Mouse (Mus musculus) cerebellum, postnatal 36 days (tissue): ENCODE measurements at regions not wholly inside any gene's neighbourhood (a gene's known extent, or its start where the extent isn't known, plus 50 kb on each side); places are given as distances from the start of the nearest gene placed in this dataset.
A peak's percentile ranks its signal among the peaks of the same experiment; 100 is the strongest.

Source experiments
- DNase-seq, 2 experiments: peaks; one replicate each; pipeline ENCODE4 v3.0.0; 2021 to 2022; ENCODE audit warnings: mixed read lengths in 2 of 2

DNA sequence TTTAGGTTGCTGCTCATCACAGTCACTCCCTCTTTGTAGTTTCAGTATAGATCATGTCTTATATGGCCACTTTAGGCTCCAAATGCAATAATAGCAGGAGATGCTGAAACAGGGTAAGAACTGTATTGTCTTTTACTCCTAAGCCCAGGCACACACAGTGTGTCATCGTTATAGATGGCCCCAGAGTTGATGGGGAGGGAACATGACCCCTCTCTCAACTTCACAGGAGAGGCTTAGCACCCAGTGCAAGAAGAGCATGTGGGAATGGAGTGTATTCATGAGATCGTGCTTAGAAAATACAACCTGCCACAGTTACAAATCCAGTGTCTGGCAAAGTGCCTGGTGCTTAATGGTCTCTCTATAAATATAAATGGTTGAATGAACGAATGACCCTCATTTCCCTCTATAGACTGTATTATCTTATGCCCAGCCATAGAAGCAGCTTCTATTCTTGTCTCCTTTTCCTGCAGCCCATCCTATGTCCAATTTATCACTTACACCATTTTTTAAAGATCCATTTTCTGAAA, 363.0 kb downstream of the Sorl1 start:
- no peak for DNase-seq

DNA sequence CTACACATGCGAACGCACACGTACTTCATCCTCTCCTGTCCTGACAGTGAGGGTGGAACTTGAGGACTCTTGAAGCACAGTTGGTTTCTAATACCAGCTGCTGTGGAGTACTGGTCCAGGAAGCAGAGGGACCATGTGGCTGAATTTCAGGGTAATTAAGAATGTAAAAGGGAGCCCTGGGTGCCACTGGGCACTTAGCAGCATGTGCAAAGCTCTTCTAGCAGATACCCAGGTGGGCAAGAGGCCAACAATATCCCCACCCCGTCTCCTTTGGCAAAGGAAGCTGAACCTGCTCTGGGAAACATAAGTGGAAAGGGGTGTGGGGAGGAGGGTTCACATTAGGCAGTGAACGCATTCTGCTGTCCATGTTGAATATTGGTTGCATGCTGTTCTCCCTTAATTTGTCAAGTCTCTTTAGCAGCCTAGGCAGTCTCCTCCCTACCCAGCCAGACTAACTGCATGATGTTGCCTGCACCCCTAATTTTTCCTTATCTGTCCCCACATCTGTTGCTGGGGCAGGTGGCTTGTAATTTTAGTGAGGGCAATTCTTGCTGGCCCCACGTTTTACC, 369.6 kb downstream of the Sorl1 start:
- DNase-seq, result no peak

DNA sequence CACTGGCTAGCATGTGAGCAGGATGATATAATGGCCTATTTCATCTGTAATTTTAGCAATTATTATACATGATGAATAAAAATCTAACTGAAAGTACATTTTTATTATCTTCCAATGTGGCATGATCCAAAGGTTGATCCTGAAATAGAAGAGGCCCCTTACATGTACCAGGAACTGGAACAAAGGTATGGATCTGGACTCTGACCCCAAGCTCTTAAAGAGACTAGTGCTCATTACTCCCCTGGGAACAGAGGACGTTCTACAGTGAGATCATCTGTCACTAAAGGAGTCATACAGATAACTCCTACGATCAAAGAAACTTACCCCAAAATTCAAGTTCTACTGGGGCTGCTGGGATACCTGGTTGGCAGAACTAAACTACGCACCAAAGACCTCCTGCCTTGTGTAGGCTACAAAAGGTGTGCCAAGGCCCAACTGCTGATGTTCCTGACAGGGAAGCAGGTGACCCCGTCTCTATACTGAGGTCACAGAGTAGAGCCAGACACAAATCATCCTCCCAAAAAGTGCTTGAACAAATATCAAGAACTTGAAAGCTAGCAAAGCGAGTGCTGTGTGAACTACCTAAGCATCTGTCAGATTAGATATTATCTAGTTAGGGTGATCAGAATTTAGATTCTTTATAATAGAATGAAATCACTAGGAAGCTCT, 378.0 kb downstream of the Sorl1 start:
- DNase-seq, result no peak

DNA sequence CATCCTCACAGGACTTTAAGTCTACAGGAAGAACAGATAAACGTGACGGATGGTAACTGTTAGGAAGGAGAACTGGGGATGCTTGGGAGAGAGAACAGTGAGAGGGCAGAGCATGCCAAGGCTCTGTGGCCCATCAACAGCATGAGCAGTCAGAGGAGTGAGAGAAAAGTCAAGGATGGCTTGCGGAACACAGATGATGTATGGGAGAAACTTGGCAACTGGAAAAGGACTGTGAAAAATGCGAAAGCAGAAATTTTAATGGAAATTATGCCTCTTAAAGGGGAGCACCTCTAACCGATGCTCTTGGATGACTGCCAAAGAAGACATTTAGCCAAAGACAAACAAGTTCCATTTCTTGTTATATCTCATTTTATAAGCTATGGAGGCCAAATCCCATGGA, 382.6 kb downstream of the Sorl1 start:
- no peak for DNase-seq

DNA sequence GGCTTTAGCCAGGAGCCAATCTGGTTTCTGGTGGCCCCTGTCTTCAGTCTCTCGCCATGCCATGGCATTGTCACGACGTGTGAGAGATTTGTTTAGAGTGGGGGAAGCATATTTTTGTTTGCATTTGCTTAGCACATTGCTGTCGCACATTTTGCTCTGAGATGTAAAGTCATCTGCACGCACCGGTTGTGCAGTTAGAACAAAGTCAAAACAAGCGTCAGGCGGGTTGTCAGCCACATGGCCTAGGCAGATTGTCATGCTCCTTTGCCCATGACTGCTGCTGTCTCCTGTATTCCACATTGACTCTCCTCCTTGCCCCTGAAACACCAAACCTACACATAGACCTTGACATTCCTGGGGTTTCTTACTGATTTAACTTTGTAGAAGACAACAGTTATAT, 383.6 kb downstream of the Sorl1 start:
- DNase-seq, result no peak

DNA sequence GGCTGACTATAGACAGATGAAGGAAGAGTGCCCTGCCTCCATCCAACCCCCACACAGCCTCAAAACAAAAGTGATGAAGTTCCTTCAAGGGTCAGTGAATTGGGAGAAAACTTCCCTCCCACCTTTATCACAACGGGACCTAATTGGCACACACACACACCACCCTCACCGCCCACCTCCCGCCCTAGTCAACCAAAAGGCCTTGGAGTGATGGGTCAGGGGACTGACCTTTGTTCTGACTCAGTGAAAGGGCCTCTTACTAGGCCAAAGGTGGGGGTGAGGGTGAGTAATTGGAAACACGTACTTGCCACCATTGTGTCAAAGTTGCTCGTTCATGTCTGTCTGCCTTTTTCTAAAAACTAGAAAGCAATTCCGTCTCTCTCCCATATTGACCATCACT, 386.4 kb downstream of the Sorl1 start:
- DNase-seq, result no peak

DNA sequence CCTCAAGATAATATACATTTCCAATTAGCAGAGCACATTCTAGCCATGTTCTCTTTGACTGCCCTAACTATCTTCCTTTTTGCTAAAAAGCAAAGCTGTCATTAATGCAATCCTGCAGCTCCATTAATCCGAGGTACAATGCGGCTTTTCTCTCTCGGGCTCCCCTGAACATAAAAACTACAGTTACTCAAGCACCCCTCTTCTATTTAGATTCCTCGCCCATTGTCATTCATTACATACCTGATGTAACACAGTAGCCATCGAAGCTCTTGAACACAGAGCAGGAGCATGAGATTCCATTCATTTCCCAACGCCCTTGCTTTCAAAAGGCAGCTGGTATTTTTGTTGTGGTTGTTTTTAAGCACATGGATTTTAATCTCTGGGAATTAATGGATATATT, 387.2 kb downstream of the Sorl1 start:
- DNase-seq, result no peak

DNA sequence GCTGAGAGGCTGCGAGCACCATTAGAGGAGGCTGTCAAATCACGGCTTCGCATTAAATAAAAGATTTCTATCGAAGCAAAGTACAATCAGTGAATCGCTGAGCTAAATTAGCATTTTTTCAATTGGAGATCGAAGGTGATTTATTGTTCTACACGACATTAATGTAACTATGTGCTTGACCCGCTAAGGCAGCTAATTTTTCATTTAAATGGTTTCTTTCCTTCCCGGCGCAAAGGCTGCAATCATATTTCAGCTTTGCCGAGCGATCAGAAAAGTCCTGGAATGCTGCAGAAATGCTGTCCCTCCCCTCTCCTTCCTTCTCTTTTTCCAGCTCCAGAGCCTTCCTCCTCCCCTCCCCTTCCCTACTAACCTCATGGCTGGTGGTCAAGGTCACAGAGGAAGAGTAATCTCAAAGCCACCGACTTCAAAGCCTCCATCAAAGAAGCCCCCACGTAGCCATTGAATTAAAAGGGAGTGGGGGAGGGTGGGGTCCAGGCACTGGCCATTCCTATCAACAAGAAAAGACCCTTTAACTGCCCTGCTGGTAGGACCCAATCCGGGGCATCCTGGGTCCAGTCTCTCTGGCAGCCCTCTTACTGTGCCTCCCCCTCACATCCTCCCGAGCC, 387.8 kb downstream of the Sorl1 start:
- DNase-seq, result no peak

DNA sequence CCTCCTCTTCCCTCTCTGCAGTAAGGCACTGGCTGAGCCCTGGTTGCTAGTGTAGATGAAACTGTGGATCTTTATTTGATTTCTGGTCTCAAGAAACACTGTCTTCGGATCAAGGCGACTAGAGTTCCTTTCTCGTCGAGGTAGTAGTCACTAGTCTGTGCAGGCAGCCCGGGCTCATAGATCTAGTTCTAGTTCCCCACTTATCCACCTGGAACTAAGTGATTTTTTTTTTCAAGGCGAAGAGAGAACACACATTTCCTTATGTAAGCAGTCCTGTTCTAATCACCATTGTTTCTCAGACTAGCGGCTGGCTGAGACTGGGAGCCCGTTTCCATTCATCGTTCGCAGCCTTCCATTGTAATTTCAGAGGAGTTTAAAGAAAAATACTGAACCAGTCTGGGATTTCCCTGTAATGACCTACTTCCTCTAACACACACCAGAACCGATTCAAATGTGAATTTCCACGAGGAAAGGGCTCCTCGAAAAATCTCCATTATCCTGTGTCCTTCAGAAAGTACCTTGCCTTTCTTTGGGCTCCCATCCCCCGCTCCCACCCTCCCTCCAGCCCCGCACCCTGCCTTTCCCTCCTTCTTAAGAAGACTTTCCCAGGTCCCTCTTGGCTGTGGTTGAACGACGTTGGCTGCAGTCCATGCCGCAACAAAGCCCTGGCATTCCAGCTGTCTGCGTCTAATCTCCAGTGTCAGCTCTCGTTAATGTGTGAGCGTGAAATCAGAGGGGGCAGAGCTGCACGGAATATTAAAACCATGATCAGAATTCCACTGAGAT, 388.5 kb downstream of the Sorl1 start:
- peak; percentile 28 to 34 for DNase-seq

DNA sequence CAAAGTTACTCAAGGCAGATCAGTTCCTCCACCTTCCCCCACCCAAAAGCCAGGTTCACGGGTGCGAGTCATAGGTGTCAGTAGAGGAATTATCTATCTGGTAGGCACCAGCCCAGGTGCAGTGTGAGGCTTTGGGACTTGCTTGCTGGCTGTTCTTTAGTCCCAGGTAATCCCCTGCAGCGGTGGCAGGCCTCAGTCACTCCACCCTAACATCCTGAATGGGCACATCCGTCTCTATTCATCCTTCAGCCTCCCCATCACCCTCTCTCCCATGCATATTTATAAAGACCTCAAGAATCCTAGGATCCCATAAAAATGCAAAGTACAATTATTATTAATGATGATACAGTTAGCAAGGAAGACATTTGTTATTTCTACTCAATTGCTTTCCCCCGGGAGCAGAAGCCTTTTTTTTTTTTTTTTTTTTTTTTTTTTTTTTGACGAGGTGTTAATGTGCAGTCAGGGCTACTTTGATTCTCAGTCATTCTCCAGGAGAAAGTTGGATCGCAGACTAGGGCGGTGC, 389.1 kb downstream of the Sorl1 start:
- no peak for DNase-seq

DNA sequence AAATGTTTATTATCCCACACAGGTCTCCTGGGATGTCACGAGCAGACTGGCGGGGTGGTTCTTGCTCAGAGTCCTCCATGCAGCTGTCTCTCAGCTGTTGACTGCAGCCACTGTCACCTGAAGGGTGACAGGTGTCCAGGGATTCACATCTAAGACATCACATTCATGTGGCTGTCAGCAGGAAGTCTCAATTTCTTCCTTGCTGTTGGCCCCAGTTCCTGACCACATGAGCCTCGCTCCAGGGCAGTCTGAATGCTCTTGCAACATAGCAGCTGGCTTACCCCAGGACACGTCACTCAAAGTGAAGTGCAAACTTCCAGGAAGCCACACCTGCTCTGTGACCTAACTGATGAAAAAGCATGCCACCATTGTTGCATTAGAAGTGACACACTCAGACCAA, 402.5 kb downstream of the Sorl1 start:
- no peak for DNase-seq

DNA sequence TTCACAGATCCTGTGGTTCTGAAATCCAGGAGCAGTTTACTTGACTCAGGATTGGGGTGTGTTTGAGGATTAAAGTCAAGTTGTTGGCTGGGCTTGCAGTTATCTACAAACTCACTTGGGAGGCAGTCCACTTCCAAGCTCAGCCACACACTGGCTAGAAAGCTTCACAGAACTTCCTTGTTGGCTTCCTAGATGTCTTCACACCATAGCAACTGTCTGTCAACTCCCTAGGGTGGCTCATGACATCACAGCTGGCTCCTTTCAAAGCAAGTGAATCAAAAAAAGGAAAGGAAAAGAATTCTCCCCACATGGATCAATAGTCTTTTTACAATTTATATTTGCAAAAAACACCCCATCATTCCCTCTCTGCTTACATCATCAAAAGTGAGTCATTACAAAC, 408.9 kb downstream of the Sorl1 start:
- DNase-seq, result no peak

DNA sequence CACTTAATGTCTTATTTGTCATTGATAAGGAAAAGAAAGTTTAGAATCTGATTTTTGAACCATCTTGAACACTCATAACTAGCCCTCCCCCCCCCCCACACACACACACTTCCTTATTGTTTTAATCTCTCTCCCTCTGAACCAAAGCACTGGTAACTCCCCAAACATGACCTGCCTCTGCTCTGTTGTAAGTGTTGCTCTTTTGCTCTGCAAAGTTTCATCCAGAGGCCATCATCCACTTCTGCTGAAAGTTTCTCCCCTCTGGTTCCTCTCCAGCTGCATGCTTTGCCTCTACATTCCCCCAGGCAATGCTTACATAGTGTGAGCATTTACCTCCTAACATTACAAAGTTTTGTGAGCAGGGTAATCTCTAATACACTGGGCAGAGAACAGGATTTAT, 418.1 kb downstream of the Sorl1 start:
- no peak for DNase-seq

DNA sequence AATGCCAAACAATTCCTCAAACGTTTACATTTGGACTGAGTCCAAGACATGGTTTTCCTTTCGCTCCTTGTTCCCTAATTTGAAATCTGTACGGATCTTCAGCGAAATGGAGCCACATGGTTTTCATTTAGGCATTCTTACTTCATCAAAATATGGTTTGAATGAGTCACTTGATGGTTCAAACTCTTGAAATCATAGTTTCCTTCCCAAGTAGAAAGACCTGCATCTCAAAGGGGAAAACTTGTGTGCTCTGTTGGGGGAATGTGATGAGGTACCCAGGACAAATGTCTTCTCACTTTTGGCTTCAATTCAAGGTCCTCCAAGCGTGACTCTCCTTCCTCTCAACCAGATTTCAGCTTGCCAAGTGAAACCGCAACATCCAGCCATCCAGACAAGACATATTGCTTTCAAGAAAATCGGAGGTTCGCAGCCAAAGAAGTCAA, 418.6 kb downstream of the Sorl1 start:
- no peak for DNase-seq

DNA sequence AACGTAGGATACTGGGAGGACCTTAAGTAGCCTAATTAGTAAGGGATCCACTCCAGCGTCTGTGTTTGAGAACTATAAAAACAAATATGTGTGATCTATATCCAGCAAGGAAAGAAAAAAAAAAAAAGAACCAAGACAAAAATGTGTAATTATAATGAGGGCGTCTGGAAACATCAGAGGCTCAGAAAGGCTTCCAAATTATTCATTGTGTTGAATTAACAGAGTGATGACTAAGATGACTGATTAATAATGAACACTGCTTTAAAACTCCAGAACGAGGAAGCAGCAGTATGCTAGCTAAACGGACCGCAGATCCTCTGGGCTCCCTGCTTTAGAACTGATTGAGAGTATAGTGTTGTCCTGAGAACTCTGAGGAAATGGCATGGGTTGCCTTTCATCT, 421.0 kb downstream of the Sorl1 start:
- no peak for DNase-seq

DNA sequence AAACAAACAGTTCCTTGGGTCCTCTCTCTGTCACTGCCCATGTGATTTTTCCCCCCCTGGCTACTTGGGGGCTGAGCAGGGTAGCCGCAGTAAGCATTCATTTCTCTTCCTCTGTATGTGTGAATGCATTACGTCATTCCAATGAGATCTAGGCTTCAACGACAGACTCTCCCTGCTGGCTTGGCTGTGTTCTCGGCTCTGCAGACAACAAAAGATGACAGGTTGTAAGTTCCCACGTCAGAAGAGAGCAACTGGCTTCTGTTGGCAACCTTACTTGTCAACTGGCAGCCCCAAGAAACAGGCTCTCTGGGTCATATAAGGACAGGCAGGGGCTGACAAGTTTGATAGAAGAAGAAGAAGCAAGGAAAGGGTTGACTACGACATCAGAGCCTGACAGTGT, 423.4 kb downstream of the Sorl1 start:
- DNase-seq, result no peak

DNA sequence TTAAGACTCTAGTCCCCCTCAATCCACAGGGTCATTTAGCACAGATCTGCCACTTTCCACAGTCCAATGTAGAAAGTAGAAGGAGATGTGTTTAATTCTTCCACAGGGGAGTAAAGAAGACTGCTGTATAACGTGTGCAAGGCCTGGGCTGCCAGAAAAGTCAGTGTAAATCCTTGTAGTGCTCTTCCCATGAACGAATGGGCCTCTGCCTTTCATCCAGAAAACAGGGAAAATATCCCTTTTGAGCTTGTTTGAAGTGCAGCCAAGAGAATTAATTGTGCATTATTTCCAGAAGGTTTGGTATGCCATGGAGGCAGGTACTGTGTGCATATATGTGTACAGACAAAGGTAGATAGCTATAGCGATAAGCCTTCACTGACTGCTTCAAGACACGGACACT, 425.1 kb downstream of the Sorl1 start:
- DNase-seq, result no peak

DNA sequence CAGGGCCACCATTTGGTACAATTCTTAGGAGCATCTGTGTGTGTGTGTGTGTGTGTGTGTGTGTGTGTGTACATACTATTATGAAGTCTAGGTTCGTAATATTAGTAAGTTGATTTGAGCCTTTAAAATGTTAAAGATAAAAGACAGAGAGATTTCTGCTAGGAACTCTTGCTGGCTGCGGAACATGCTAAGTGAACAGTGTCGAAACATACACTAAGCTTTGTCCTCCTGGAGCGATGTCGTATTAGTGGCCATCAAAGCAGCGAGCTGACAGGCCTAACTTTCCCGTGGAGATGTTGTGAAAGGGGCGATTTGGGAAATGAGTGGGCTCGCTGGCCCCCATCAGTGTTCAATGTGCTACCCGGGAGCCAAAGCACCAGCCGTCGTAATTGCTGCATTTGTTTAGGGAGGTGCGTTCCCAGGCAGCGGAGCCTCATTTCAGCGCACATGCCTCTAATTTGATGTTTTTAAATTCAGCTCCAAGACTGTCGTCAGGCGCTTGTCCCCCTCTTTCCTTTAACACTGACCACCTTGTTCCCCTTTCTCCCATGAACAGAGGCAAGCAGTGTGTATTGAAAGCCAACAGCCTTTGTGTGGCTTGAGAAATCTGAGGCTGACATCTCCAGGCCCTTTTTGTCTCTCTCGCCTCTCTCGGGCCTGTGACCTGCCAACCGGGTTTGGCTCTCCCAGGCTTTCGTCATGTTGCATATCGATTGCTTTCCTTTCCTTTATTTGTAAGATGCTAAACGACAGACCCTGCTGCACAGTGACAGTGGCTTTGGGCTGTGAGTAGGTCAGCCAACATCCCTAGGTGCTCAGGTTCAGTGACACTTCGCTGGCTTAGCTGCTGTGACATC, 426.3 kb downstream of the Sorl1 start:
- DNase-seq, result no peak

DNA sequence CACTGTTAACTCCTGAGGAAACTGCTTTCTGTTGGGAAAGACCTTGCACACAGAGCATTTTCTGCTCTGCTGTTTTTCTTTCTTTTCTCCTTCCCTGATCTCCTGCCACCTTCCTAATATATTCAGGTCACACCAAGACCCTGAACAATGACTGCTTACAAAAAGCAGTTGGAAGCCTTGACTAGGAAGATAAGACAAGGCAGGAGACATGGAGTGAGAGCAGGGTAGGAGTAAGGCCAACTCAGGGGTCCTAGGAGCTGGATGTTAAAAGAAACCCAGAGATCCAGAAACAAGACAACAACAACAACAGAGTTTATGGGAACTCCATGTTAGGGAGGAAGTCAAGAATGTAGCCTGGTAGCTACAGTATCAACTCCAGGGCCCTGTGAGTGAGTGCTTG, 426.9 kb downstream of the Sorl1 start:
- no peak for DNase-seq

DNA sequence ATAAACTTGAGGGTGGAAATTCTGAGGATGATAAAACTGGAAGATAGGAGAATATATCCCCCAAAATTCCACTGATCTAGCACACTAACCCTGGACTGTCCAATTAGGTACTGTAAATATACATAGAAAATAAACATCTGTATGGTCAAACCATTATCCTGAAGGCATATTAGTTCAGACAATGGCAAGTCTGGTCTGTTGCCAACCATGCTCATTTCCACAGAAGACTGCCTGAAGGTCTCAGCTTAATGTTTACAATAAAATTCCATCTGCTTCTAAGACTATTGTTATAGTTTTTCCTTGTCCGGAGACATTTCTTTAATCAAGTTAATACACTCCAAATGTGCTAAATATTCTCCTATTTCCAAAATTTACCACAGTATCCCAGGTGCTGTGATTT, 441.2 kb downstream of the Sorl1 start:
- DNase-seq, result no peak

DNA sequence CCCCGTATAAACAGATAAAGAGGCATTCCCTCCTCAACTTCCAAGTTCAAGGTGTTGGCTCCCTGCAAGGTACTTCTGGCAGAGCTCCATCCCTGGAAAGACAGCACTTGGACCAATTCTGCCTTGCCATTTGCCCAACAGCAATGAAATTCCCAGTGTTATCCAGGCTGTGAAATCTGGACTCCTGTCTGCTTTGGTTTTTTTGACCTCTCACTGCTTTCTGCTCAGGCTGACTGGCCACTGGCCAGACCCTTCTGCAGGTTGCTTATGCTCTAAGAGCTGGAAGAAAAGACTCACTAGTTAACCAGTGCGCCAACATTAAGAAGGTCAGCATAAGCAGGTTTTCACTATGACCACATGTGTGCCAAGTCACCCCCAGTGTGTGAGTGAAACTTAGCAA, 448.4 kb downstream of the Sorl1 start:
- no peak for DNase-seq

DNA sequence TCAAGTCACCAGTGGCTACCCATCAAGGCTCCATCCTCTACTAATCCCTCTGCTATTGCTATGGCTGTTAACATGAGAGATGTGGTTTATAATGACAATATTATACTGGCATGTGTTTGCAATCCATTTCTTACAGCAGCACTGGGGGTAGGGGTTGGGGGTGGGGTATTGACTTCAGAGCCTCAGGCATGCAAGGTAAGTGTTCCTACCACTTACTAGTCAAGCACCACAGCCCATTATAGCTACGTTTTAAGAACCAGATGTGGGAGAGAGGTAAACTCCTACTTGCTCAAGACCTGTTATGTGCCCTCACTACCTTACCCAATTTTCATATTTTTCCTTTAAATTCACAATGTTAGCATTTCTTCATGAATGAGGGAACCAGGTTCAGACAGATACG, 451.1 kb downstream of the Sorl1 start:
- DNase-seq, result no peak
